Mouse (Mus musculus) myocyte (in vitro differentiated cells): ENCODE results near the gene Fyb2. TPM values are rescaled to one million over a fixed set of nuclear protein-coding genes. Genes with fewer than 3 reads are reported as not detected.

Experiments used
- H3K27me3 ChIP-seq: one replicate; pipeline ENCODE4 v1.6.1; 2011; ENCODE audit not compliant: control insufficient read depth, insufficient read depth, insufficient read length
- H3K36me3 ChIP-seq: one replicate; pipeline ENCODE4 v1.6.1; 2011; ENCODE audit not compliant: control insufficient read depth, insufficient read depth
- H3K4me2 ChIP-seq: one replicate; pipeline ENCODE4 v1.6.1; 2011; ENCODE audit warnings: low read depth, control low read depth
- H3K4me3 ChIP-seq: one replicate; pipeline ENCODE4 v1.5.1; 2011; ENCODE audit warnings: mild to moderate bottlenecking, control low read depth, moderate library complexity
- H3K79me2 ChIP-seq: one replicate; pipeline ENCODE4 v1.6.1; 2011; ENCODE audit not compliant: control insufficient read depth, insufficient read depth
- H3ac ChIP-seq: one replicate; pipeline ENCODE4 v1.6.1; 2011; ENCODE audit not compliant: control insufficient read depth, insufficient read length
- CEBPB ChIP-seq: IDR thresholded peaks from 2 replicates; pipeline ENCODE4 v1.6.1; 2011; ENCODE audit warnings: mild to moderate bottlenecking, moderate library complexity; ENCODE audit not compliant: poor library complexity, insufficient read depth, severe bottlenecking
- E2F4 ChIP-seq: IDR thresholded peaks from one replicate; pipeline ENCODE4 v1.6.1; 2011; ENCODE audit warnings: mild to moderate bottlenecking, control low read depth, moderate library complexity; ENCODE audit not compliant: insufficient read depth
- MAX ChIP-seq: IDR thresholded peaks from one replicate; pipeline ENCODE4 v1.6.1; 2011; ENCODE audit warnings: low read depth, mild to moderate bottlenecking, control low read depth
- MYOD1 ChIP-seq, 3 experiments: IDR thresholded peaks; one replicate each; pipeline ENCODE4 v1.6.1; 2011; ENCODE audit warnings: control low read depth in 2 of 3, low read depth in 2 of 3, mild to moderate bottlenecking in 2 of 3, moderate library complexity in 1 of 3; ENCODE audit not compliant: insufficient read length in 2 of 3, control insufficient read depth in 1 of 3
- MYOG ChIP-seq, 3 experiments: IDR thresholded peaks; one replicate each; pipeline ENCODE4 v1.6.1; 2011; ENCODE audit warnings: control low read depth in 2 of 3, low read depth in 2 of 3, mild to moderate bottlenecking in 2 of 3; ENCODE audit not compliant: insufficient read length in 2 of 3, control insufficient read depth in 1 of 3, insufficient read depth in 1 of 3
- POLR2A ChIP-seq: IDR thresholded peaks from one replicate; pipeline ENCODE4 v1.6.1; 2011; ENCODE audit warnings: low read depth, mild to moderate bottlenecking, control low read depth, moderate library complexity; ENCODE audit not compliant: insufficient read length
- POLR2AphosphoS2 ChIP-seq: IDR thresholded peaks from one replicate; pipeline ENCODE4 v1.6.1; 2011; ENCODE audit warnings: low read depth, control low read depth; ENCODE audit not compliant: insufficient read length
- REST ChIP-seq: IDR thresholded peaks from one replicate; pipeline ENCODE4 v1.6.1; 2011; ENCODE audit warnings: mild to moderate bottlenecking, control low read depth, moderate library complexity; ENCODE audit not compliant: insufficient read depth, insufficient read length
- SRF ChIP-seq: IDR thresholded peaks from one replicate; pipeline ENCODE4 v1.6.1; 2011; ENCODE audit warnings: low read depth; ENCODE audit not compliant: control insufficient read depth, insufficient read length
- TCF12 ChIP-seq: IDR thresholded peaks from one replicate; pipeline ENCODE4 v1.6.1; 2011; ENCODE audit warnings: mild to moderate bottlenecking, control low read depth; ENCODE audit not compliant: poor library complexity, insufficient read depth, severe bottlenecking
- TCF3 ChIP-seq: IDR thresholded peaks from one replicate; pipeline ENCODE4 v1.6.1; 2011; ENCODE audit warnings: low read depth, control low read depth; ENCODE audit not compliant: insufficient read length
- USF1 ChIP-seq: IDR thresholded peaks from one replicate; pipeline ENCODE4 v1.6.1; 2011; ENCODE audit warnings: low read depth, mild to moderate bottlenecking, control low read depth, moderate library complexity
- polyA plus RNA-seq: library from polyadenylated mRNA; unstranded; fragments of >200 nt; fragmentation: generic; extraction: Trizol; gene quantifications from one replicate; pipeline ENCODE4 v1.2.1, GENCODE M21; 2012; ENCODE audit warnings: missing spikeins

Fyb2 gene
- 0.08 TPM for polyA plus RNA-seq

GRCm38 (mm10) chr4:104913291-104914129 is at the start of gene Fyb2:
Fyb2 (plus strand) TSS chr4:104913456.
- H3K4me3 ChIP-seq, result no peak within 1 kb of the TSS
- no peak within 1 kb of the TSS for H3K4me2 ChIP-seq
- H3K36me3 ChIP-seq, result no peaks in the 10 kb centered on the region
- no peak within 1 kb of the TSS for H3ac ChIP-seq
- TF ChIP-seq TCF3, result no peak
- no peak for TF ChIP-seq SRF
- TF ChIP-seq CEBPB, result no peak
- no peak for TF ChIP-seq MYOG (IDR thresholded peaks at IDR 0.05; ENCODE audit: control insufficient read depth in 1 of 3, insufficient read depth in 1 of 3, insufficient read length in 2 of 3, low read depth in 2 of 3)
- TF ChIP-seq POLR2AphosphoS2, result no peak
- no peak for TF ChIP-seq MYOD1 (IDR thresholded peaks at IDR 0.05; ENCODE audit: control insufficient read depth in 1 of 3, insufficient read length in 2 of 3, low read depth in 2 of 3)
- no peak for TF ChIP-seq REST
- TF ChIP-seq POLR2A, result no peak
- no peak for TF ChIP-seq USF1
- TF ChIP-seq MAX, result no peak
- no peak for TF ChIP-seq E2F4
- TF ChIP-seq TCF12, result no peak
- H3K79me2 ChIP-seq, result no peaks in the 10 kb centered on the region
- H3K27me3 ChIP-seq, result no peaks in the 10 kb centered on the region

- H3K36me3 ChIP-seq, result no peaks in the 10 kb centered on the region
- TF ChIP-seq REST, result no peak
- no peak for TF ChIP-seq CEBPB
- TF ChIP-seq POLR2A, result no peak
- TF ChIP-seq MAX, result no peak
- no peak for TF ChIP-seq USF1
- TF ChIP-seq MYOD1 (IDR thresholded peaks at IDR 0.05; ENCODE audit: control insufficient read depth in 1 of 3, insufficient read length in 2 of 3, low read depth in 2 of 3), result no peak
Observed at GRCm38 (mm10) chr4:104864397-104864796, 48.9 kb upstream of the Fyb2 start.

GRCm38 (mm10) chr4:104869581-104869980 is 43.7 kb upstream of the Fyb2 start:
- Histone ChIP-seq H3K27me3 (no peaks in the 10 kb centered on the region), H3K36me3 (no peaks in the 10 kb centered on the region), H3K4me2 (no peak overlapping the region), H3ac (no peak overlapping the region), H3K79me2 (no peaks in the 10 kb centered on the region), H3K4me3 (no peak overlapping the region)
- TF ChIP-seq MYOG (IDR thresholded peaks at IDR 0.05; ENCODE audit: control insufficient read depth in 1 of 3, insufficient read depth in 1 of 3, insufficient read length in 2 of 3, low read depth in 2 of 3), result no peak
- no peak for TF ChIP-seq CEBPB
- TF ChIP-seq POLR2AphosphoS2, result no peak
- no peak for TF ChIP-seq MYOD1 (IDR thresholded peaks at IDR 0.05; ENCODE audit: control insufficient read depth in 1 of 3, insufficient read length in 2 of 3, low read depth in 2 of 3)
- no peak for TF ChIP-seq SRF
- TF ChIP-seq REST, result no peak
- TF ChIP-seq POLR2A, result no peak

More at GRCm38 (mm10) chr4:104864397-104864796, 48.9 kb upstream of the Fyb2 start:
- H3K27me3 ChIP-seq, result no peaks in the 10 kb centered on the region
- no peak overlapping the region for H3ac ChIP-seq
- no peaks in the 10 kb centered on the region for H3K79me2 ChIP-seq
- no peak overlapping the region for H3K4me3 ChIP-seq
- H3K4me2 ChIP-seq, result no peak overlapping the region

- Histone ChIP-seq H3K4me2 (no peak overlapping the region), H3K27me3 (no peaks in the 10 kb centered on the region), H3K36me3 (no peaks in the 10 kb centered on the region), H3K79me2 (no peaks in the 10 kb centered on the region), H3K4me3 (no peak overlapping the region), H3ac (no peak overlapping the region)
- TF ChIP-seq MYOG (IDR thresholded peaks at IDR 0.05; ENCODE audit: control insufficient read depth in 1 of 3, insufficient read depth in 1 of 3, insufficient read length in 2 of 3, low read depth in 2 of 3) (no peak), TCF3 (no peak), POLR2AphosphoS2 (no peak), MAX (no peak), REST (no peak), TCF12 (no peak), SRF (no peak), MYOD1 (IDR thresholded peaks at IDR 0.05; ENCODE audit: control insufficient read depth in 1 of 3, insufficient read length in 2 of 3, low read depth in 2 of 3) (no peak), POLR2A (no peak), E2F4 (no peak), CEBPB (no peak), USF1 (no peak)
Observed at GRCm38 (mm10) chr4:104870196-104870595, 43.1 kb upstream of the Fyb2 start.

GRCm38 (mm10) chr4:104875832-104876231 is 37.4 kb upstream of the Fyb2 start:
- Histone ChIP-seq H3K79me2 (no peaks in the 10 kb centered on the region), H3ac (no peak overlapping the region), H3K36me3 (no peaks in the 10 kb centered on the region), H3K4me3 (no peak overlapping the region), H3K4me2 (no peak overlapping the region), H3K27me3 (no peaks in the 10 kb centered on the region)
- no peak for TF ChIP-seq TCF3
- no peak for TF ChIP-seq USF1
- TF ChIP-seq CEBPB, result no peak
- TF ChIP-seq MAX, result no peak
- TF ChIP-seq POLR2AphosphoS2, result no peak
- TF ChIP-seq SRF, result no peak
- no peak for TF ChIP-seq TCF12
- TF ChIP-seq MYOD1 (IDR thresholded peaks at IDR 0.05; ENCODE audit: control insufficient read depth in 1 of 3, insufficient read length in 2 of 3, low read depth in 2 of 3), result no peak
